Comparison of ENCODE assay signal across 8 mouse cellular contexts in the genomic region with DNA sequence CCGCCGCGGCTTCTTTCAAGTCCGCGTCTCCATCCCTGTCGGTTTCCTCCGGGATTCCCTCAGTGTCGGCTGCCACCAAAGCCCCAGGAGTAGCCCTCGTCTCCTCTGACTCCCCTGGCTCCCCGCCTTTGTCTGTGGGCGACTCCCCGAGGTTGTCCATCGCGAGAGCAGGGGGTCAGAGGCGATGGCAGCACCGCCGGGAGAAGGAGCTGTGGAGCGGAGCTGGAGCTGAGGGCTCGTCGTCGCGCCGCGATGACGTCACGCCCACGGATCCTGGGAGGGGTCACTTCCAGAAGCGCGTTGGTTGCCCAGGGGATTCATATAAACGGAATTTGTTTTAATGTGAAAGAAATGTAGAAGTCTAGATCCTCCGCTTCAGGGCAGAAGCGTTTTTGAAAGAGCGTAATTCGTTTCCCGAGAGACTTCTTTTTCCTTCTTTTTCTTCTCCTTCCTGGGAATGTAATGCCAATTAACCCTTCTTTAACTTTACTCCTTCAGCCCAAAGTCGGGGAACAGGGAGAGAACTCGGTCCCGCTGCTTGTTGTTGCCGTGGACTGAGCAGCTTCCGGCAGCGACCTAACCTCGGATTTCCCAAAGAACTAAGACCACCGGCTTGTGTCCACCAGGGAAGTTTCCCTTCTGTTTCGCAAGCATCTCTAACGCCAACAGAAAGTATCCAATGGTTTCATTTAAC. TPM values are rescaled to one million over a fixed set of nuclear protein-coding genes. Genes with fewer than 3 reads are reported as not detected.
DNase-seq lines count a peak whose midpoint lies in the region; ATAC-seq and TF ChIP-seq lines count a peak whose summit lies in the region.

No protein-coding gene starts in this region.

- H3K27ac ChIP-seq in cortical plate, adult 2 months (ENCODE audit: insufficient read depth, low read length): no peak overlapping the region

- peak; percentile 97 for DNase-seq in ZHBTc4 (ENCODE audit: low read depth, low spot score)
- peak; percentile 96 for DNase-seq in gastrocnemius, postnatal 10 days
- DNase-seq in induced T-regulatory cell, adult 2 months (ENCODE audit: low read depth): peak; percentile 93
- DNase-seq in left cerebral cortex, adult 9 months (ENCODE audit: low spot score in 2 of 2): peak; percentile 85 to 95
- DNase-seq in right cerebral cortex, postnatal 14 days: peak; percentile 94
- peak; percentile 89 to 94 for DNase-seq in urinary bladder, postnatal 36 days (ENCODE audit: low spot score in 2 of 2)

- peaks cover 2% of the 10 kb centered on the region for H3K4me1 ChIP-seq in cortical plate, adult 2 months (ENCODE audit: control insufficient read depth, insufficient read depth, low read length)

- H3K4me3 ChIP-seq in cortical plate, adult 2 months (ENCODE audit: insufficient read depth, low read length): peak overlapping the region; percentile 88

- TF ChIP-seq POLR2A in cortical plate, adult 2 months (IDR thresholded peaks at IDR 0.05; ENCODE audit: extremely low read depth, insufficient read depth, low read length): peak; percentile 63; the same call in 1 of the 2 replicates

- no peak for TF ChIP-seq CTCF in cortical plate, adult 2 months (IDR thresholded peaks at IDR 0.05; ENCODE audit: extremely low read depth, insufficient read depth, low read length)

- peak; percentile 84 for ATAC-seq in megakaryocyte progenitor cell, adult 5-6 weeks (replicated peaks; ENCODE audit: poor library complexity)

RNA-seq across cellular contexts. Expression of a gene that starts 1.4 kb away (rescaled TPM):
- 35.8 and 39.8 TPM in 2 replicates for polyA plus RNA-seq in cortical plate, adult 2 months (2012; rRNA removed)
- 10 to 100 TPM; 22.6 to 27.6 TPM for total RNA-seq in gastrocnemius, postnatal 10 days (2021)
- 29.5 and 34.7 TPM in 2 replicates for total RNA-seq in megakaryocyte progenitor cell, adult 5-6 weeks (2015)
- 29.0 and 34.3 TPM in 2 replicates for total RNA-seq in megakaryocyte progenitor cell, adult 5-6 weeks (2017)

RNA-seq across cellular contexts. Expression of a gene that starts 2.0 kb away (rescaled TPM):
- polyA plus RNA-seq in cortical plate, adult 2 months (2012; rRNA removed): 45.2 and 63.0 TPM in 2 replicates
- 10 to 100 TPM; 19.9 to 23.3 TPM for total RNA-seq in gastrocnemius, postnatal 10 days (2021)
- 60.7 and 61.8 TPM in 2 replicates for total RNA-seq in megakaryocyte progenitor cell, adult 5-6 weeks (2015)
- 29.6 and 30.4 TPM in 2 replicates for total RNA-seq in megakaryocyte progenitor cell, adult 5-6 weeks (2017)

RNA-seq across cellular contexts. Expression of a gene that starts 51.4 kb away (rescaled TPM):
- 9.1 and 10.6 TPM in 2 replicates for polyA plus RNA-seq in cortical plate, adult 2 months (2012; rRNA removed)
- 10 to 100 TPM; 15.0 to 20.4 TPM for total RNA-seq in gastrocnemius, postnatal 10 days (2021)
- total RNA-seq in megakaryocyte progenitor cell, adult 5-6 weeks (2015): 6.0 and 8.1 TPM in 2 replicates
- total RNA-seq in megakaryocyte progenitor cell, adult 5-6 weeks (2017): 8.4 and 9.3 TPM in 2 replicates
